Mouse (Mus musculus) lung, postnatal 0 days (tissue): ENCODE data around the gene Ptger2. TPM values are rescaled to one million over a fixed set of nuclear protein-coding genes. Genes with fewer than 3 reads are reported as not detected.

Source experiments
- ATAC-seq: fragments of 200-750 bp; cut with Nextera tagmentation; 2 replicates; pipeline ENCODE4 v1.8.0; 2017; ENCODE audit warnings: moderate library complexity
- DNase-seq: peaks from one replicate; pipeline ENCODE4 v3.0.0-alpha.2; 2016; ENCODE audit warnings: low spot score
- H3K27ac ChIP-seq: fragments of 300-500 bp; sonication (generic); 2 replicates; pipeline ENCODE4 v1.5.1; 2014; ENCODE audit warnings: antibody characterized with exemption, mild to moderate bottlenecking, low read length, mixed read lengths
- H3K27me3 ChIP-seq: fragments of 300-500 bp; sonication (generic); replicated peaks from 2 replicates; pipeline ENCODE4 v1.6.1; 2014; ENCODE audit warnings: low read length, mixed read lengths; ENCODE audit not compliant: insufficient read depth
- H3K36me3 ChIP-seq: fragments of 300-500 bp; sonication (generic); 2 replicates; pipeline ENCODE4 v1.6.1; 2014; ENCODE audit warnings: low read length, mixed read lengths; ENCODE audit not compliant: insufficient read depth
- H3K4me1 ChIP-seq: fragments of 300-500 bp; sonication (generic); 2 replicates; pipeline ENCODE4 v1.6.1; 2014; ENCODE audit warnings: antibody characterized with exemption, low read depth, low read length, mixed read lengths; ENCODE audit not compliant: insufficient read depth
- H3K4me2 ChIP-seq: fragments of 300-500 bp; sonication (generic); replicated peaks from 2 replicates; pipeline ENCODE4 v1.6.1; 2014; ENCODE audit warnings: low read depth, mild to moderate bottlenecking, low read length, moderate library complexity, mixed read lengths
- H3K4me3 ChIP-seq: fragments of 300-500 bp; sonication (generic); 2 replicates; pipeline ENCODE4 v1.5.1; 2014; ENCODE audit warnings: low read depth, low read length
- H3K9ac ChIP-seq: fragments of 300-500 bp; sonication (generic); replicated peaks from 2 replicates; pipeline ENCODE4 v1.6.1; 2014; ENCODE audit warnings: low read depth, mild to moderate bottlenecking
- H3K9me3 ChIP-seq: fragments of 300-500 bp; sonication (generic); 2 replicates; pipeline ENCODE4 v1.6.1; 2016; ENCODE audit warnings: low read length, mixed read lengths
- CTCF ChIP-seq: IDR thresholded peaks from 2 replicates; pipeline ENCODE4 v1.5.1; 2016; ENCODE audit warnings: antibody characterized with exemption, mild to moderate bottlenecking
- EP300 ChIP-seq: IDR thresholded peaks from 2 replicates; pipeline ENCODE4 v1.6.1; 2016; ENCODE audit warnings: antibody characterized with exemption, mild to moderate bottlenecking, control low read depth
- WGBS: fragments of 180-500 bp; shearing (Covaris S2); extraction: QIAGEN DNeasy Blood & Tissue Kit; methylation state at CpG from one replicate; pipeline ENCODE4 v1.1.7; 2014; 5-methylcytosine and 5-hydroxymethylcytosine counted together
- polyA plus RNA-seq: library from polyadenylated mRNA; unstranded; fragments of >200 nt; fragmentation: Nextera tagmentation; extraction: Ambion mirVana; gene quantifications from 2 replicates; pipeline ENCODE4 v1.2.1, GENCODE M21; 2015

Ptger2 gene
- polyA plus RNA-seq, 1 experiment from 2014 or later: 13.9 TPM

- no peak overlapping the region for H3K4me3 ChIP-seq
- no peak overlapping the region for H3K4me2 ChIP-seq
- ATAC-seq: no peak
- H3K27me3 ChIP-seq: no peaks in the 10 kb centered on the region
- H3K36me3 ChIP-seq: no peaks in the 10 kb centered on the region
- DNase-seq: no peak
- peaks cover 4% of the 10 kb centered on the region; the same call in 1 of the 2 replicates for H3K4me1 ChIP-seq
- H3K9me3 ChIP-seq: no peaks in the 10 kb centered on the region
- TF ChIP-seq CTCF (no peak), EP300 (no peak)
- H3K9ac ChIP-seq: no peak overlapping the region
- no peak overlapping the region for H3K27ac ChIP-seq
These were observed 1.7 kb upstream of the Ptger2 start for GRCm38 (mm10) chr14:44986248-44986647.

- peak; percentile 76 for ATAC-seq
- H3K9me3 ChIP-seq: no peaks in the 10 kb centered on the region
- H3K4me1 ChIP-seq: peaks cover 4% of the 10 kb centered on the region; the same call in 1 of the 2 replicates
- H3K4me2 ChIP-seq: peak overlapping the region; percentile 63
- peak overlapping the region; percentile 52 for H3K4me3 ChIP-seq
- peak; percentile 26 for TF ChIP-seq CTCF
- TF ChIP-seq EP300: no peak
- peak; percentile 65 for DNase-seq
- H3K9ac ChIP-seq: peak overlapping the region; percentile 59; the same call in 1 of the 2 replicates
- H3K27ac ChIP-seq: peak overlapping the region; percentile 75
- 3% methylated on average over 14 of the region's 14 CpGs for WGBS
- H3K36me3 ChIP-seq: no peaks in the 10 kb centered on the region
- H3K27me3 ChIP-seq: no peaks in the 10 kb centered on the region
These were observed 541 bp downstream of the Ptger2 start for GRCm38 (mm10) chr14:44988456-44989016.

DNA sequence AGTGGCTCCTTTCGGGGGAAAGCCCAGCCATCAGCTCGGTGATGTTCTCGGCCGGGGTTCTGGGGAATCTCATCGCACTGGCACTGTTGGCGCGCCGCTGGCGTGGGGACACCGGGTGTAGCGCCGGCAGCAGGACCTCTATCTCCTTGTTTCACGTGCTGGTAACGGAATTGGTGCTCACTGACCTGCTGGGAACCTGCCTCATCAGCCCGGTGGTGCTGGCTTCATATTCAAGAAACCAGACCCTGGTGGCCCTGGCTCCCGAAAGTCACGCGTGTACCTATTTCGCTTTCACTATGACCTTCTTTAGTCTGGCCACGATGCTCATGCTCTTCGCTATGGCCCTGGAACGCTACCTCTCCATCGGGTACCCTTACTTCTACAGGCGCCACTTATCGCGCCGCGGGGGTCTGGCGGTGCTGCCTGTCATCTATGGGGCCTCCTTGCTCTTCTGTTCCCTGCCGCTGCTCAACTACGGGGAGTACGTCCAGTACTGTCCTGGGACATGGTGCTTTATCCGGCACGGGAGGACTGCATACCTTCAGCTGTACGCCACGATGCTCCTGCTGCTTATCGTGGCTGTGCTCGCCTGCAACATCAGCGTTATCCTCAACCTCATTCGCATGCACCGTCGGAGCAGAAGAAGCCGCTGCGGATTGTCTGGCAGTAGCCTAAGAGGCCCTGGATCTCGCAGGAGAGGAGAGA is 1.2 kb downstream of the Ptger2 start:
- peaks cover 4% of the 10 kb centered on the region; the same call in 1 of the 2 replicates for H3K4me1 ChIP-seq
- peak overlapping the region; percentile 59 for H3K9ac ChIP-seq
- H3K4me3 ChIP-seq: peak overlapping the region; percentile 52
- H3K9me3 ChIP-seq: no peaks in the 10 kb centered on the region
- DNase-seq: no peak
- H3K36me3 ChIP-seq: no peaks in the 10 kb centered on the region
- WGBS: 1% methylated on average over 45 of the region's 45 CpGs
- no peak for ATAC-seq
- TF ChIP-seq EP300 (no peak), CTCF (no peak)
- no peaks in the 10 kb centered on the region for H3K27me3 ChIP-seq
- peak overlapping the region; percentile 63 for H3K4me2 ChIP-seq
- H3K27ac ChIP-seq: peak overlapping the region; percentile 75

DNA sequence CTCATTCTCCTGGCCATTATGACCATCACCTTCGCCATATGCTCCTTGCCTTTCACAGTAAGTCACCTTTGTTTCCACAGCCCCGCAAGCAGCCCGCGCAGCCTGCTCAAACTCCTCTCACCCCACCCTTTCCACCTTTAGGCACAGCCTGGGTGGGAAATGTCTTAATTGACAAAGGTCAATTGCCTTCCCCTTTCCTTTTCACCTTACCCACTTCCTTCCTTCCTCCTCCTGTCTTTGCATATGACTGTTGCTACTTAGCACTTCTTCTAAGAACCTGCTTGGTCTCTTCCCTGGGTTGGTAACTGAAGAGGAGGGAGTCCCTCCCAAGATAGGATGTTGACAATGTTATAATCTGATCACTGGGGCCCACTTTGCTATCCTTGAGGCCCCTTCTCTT is 1.8 kb downstream of the Ptger2 start:
- Histone ChIP-seq H3K4me1 (peaks cover 4% of the 10 kb centered on the region; the same call in 1 of the 2 replicates), H3K4me3 (peak overlapping the region; percentile 52), H3K4me2 (peak overlapping the region; percentile 63), H3K9me3 (no peaks in the 10 kb centered on the region), H3K9ac (peak overlapping the region; percentile 59), H3K27me3 (no peaks in the 10 kb centered on the region), H3K27ac (peak overlapping the region; percentile 75), H3K36me3 (no peaks in the 10 kb centered on the region)
- WGBS: 35% methylated on average over 4 of the region's 4 CpGs
- DNase-seq (no peak), ATAC-seq (no peak)
- no peak for TF ChIP-seq EP300
- TF ChIP-seq CTCF: no peak

- DNase-seq (peak; percentile 51), ATAC-seq (peak; percentile 48)
- Histone ChIP-seq H3K27ac (no peak overlapping the region), H3K36me3 (no peaks in the 10 kb centered on the region), H3K4me3 (no peak overlapping the region), H3K4me2 (no peak overlapping the region), H3K4me1 (no peaks in the 10 kb centered on the region), H3K9ac (no peak overlapping the region), H3K9me3 (no peaks in the 10 kb centered on the region), H3K27me3 (no peaks in the 10 kb centered on the region)
- TF ChIP-seq CTCF: no peak
- TF ChIP-seq EP300: 0 out of 2 replicates have a peak, but pooled peaks have one; percentile 8
These were observed 6.3 kb downstream of the Ptger2 start for GRCm38 (mm10) chr14:44994337-44994736.

DNA sequence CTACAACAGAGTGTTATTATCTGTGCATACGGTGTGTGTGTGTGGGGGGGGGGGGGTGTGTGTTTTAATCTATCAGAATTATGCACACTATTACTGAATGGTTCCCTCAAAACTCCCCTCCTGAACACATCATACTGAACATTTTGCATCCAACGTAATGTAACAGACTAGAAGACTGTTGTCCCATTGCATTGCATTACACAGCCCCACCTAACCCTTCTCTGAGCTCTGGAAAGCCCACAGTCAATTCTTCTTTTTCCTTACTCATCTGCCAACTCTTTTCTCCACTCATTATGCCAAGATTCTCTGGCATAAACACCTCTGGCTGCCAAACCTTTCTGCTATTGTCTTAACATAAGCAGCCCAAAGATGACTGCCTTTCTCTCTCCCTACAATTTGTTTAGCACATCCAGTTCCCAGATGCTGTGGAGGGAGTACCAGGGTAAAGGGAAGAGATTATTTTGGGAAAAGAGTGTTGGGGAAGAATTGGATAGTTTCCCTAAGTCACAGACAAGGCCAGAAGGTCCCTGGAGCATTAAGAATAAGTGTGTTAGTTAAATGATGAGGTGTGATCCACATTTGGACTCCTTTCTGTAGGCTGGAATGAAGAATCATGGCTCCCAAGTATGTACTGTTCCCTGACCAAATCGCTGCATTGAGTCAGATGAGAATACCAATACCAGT is 12.2 kb downstream of the Ptger2 start:
- no peak overlapping the region for H3K4me3 ChIP-seq
- DNase-seq (peak; percentile 84), ATAC-seq (peak; percentile 83)
- no peaks in the 10 kb centered on the region for H3K9me3 ChIP-seq
- TF ChIP-seq CTCF: no peak
- TF ChIP-seq EP300: peak; percentile 58
- H3K36me3 ChIP-seq: no peaks in the 10 kb centered on the region
- H3K27ac ChIP-seq: 0 out of 2 replicates have a peak overlapping the region, but pooled peaks have one; percentile 20
- WGBS: 65% methylated on average over 3 of the region's 3 CpGs
- no peak overlapping the region for H3K9ac ChIP-seq
- no peaks in the 10 kb centered on the region for H3K4me1 ChIP-seq
- H3K27me3 ChIP-seq: no peaks in the 10 kb centered on the region
- H3K4me2 ChIP-seq: no peak overlapping the region
